Mouse (Mus musculus): ENCODE measurements around the gene Ppt2. TPM values are rescaled to one million over a fixed set of nuclear protein-coding genes. Genes with fewer than 3 reads are reported as not detected.

Ppt2 gene
- polyA plus RNA-seq, 1 experiment from 2014 or later, result 24.9 TPM

GRCm38 (mm10) chr17:34576577-34576976, 51.7 kb downstream of the Ppt2 start:
- ATAC-seq (no peak), DNase-seq (ENCODE audit: low spot score) (no peak)
- Histone ChIP-seq H3K4me2 (replicated peaks; ENCODE audit: low read depth, low read length) (no peak overlapping the region), H3K9ac (replicated peaks; ENCODE audit: low read depth) (no peak overlapping the region), H3K36me3 (ENCODE audit: insufficient read depth, low read length) (no peaks in the 10 kb centered on the region), H3K27me3 (replicated peaks; ENCODE audit: insufficient read depth, low read length) (no peaks in the 10 kb centered on the region), H3K9me3 (ENCODE audit: low read length) (no peaks in the 10 kb centered on the region), H3K4me1 (ENCODE audit: insufficient read depth, low read depth, low read length) (no peaks in the 10 kb centered on the region), H3K27ac (ENCODE audit: low read length) (no peak overlapping the region), H3K4me3 (ENCODE audit: low read depth, low read length) (no peak overlapping the region)
- TF ChIP-seq EP300 (IDR thresholded peaks at IDR 0.05) (no peak), CTCF (IDR thresholded peaks at IDR 0.05) (no peak)
- 46% methylated on average over 5 of the region's 5 CpGs for WGBS

GRCm38 (mm10) chr17:34572361-34572760, 55.9 kb downstream of the Ppt2 start:
- Histone ChIP-seq H3K36me3 (ENCODE audit: insufficient read depth, low read length) (no peaks in the 10 kb centered on the region), H3K27ac (ENCODE audit: low read length) (no peak overlapping the region), H3K4me3 (ENCODE audit: low read depth, low read length) (no peak overlapping the region), H3K9ac (replicated peaks; ENCODE audit: low read depth) (no peak overlapping the region), H3K27me3 (replicated peaks; ENCODE audit: insufficient read depth, low read length) (no peaks in the 10 kb centered on the region), H3K4me2 (replicated peaks; ENCODE audit: low read depth, low read length) (no peak overlapping the region), H3K9me3 (ENCODE audit: low read length) (no peaks in the 10 kb centered on the region), H3K4me1 (ENCODE audit: insufficient read depth, low read depth, low read length) (no peaks in the 10 kb centered on the region)
- WGBS, result 25% methylated on average over 15 of the region's 15 CpGs
- ATAC-seq, result no peak; the same call in 1 of the 2 replicates
- DNase-seq (ENCODE audit: low spot score), result no peak
- TF ChIP-seq CTCF (IDR thresholded peaks at IDR 0.05) (peak; percentile 39; the same call in 1 of the 2 replicates), EP300 (IDR thresholded peaks at IDR 0.05) (no peak)

- WGBS, result 20% methylated on average over 5 of the region's 5 CpGs
- Histone ChIP-seq H3K4me1 (ENCODE audit: insufficient read depth, low read depth, low read length) (no peaks in the 10 kb centered on the region), H3K27ac (ENCODE audit: low read length) (no peak overlapping the region), H3K9me3 (ENCODE audit: low read length) (no peaks in the 10 kb centered on the region), H3K4me3 (ENCODE audit: low read depth, low read length) (no peak overlapping the region), H3K4me2 (replicated peaks; ENCODE audit: low read depth, low read length) (no peak overlapping the region), H3K36me3 (ENCODE audit: insufficient read depth, low read length) (no peaks in the 10 kb centered on the region), H3K9ac (replicated peaks; ENCODE audit: low read depth) (no peak overlapping the region), H3K27me3 (replicated peaks; ENCODE audit: insufficient read depth, low read length) (no peaks in the 10 kb centered on the region)
- ATAC-seq (no peak), DNase-seq (ENCODE audit: low spot score) (no peak)
- TF ChIP-seq CTCF (IDR thresholded peaks at IDR 0.05), result peak; percentile 73
- TF ChIP-seq EP300 (IDR thresholded peaks at IDR 0.05), result no peak
These were observed 56.4 kb downstream of the Ppt2 start for GRCm38 (mm10) chr17:34571875-34572274.

GRCm38 (mm10) chr17:34569919-34570318, 58.4 kb downstream of the Ppt2 start:
- no peak overlapping the region for H3K9ac ChIP-seq (replicated peaks; ENCODE audit: low read depth)
- WGBS, result 61% methylated on average over 4 of the region's 4 CpGs

GRCm38 (mm10) chr17:34568421-34568820, 59.9 kb downstream of the Ppt2 start:
- no peak overlapping the region for H3K4me2 ChIP-seq (replicated peaks; ENCODE audit: low read depth, low read length)
- H3K27me3 ChIP-seq (replicated peaks; ENCODE audit: insufficient read depth, low read length), result no peaks in the 10 kb centered on the region
- 66% methylated on average over 11 of the region's 13 CpGs for whole genome bisulfite sequencing
- no peak overlapping the region for H3K4me3 ChIP-seq (ENCODE audit: low read depth, low read length)
- ATAC-seq, result no peak
- TF ChIP-seq CTCF (IDR thresholded peaks at IDR 0.05) (no peak), EP300 (IDR thresholded peaks at IDR 0.05) (no peak)
- H3K9ac ChIP-seq (replicated peaks; ENCODE audit: low read depth), result no peak overlapping the region
- H3K27ac ChIP-seq (ENCODE audit: low read length), result no peak overlapping the region
- H3K4me1 ChIP-seq (ENCODE audit: insufficient read depth, low read depth, low read length), result no peaks in the 10 kb centered on the region
- no peaks in the 10 kb centered on the region for H3K36me3 ChIP-seq (ENCODE audit: insufficient read depth, low read length)
- no peaks in the 10 kb centered on the region for H3K9me3 ChIP-seq (ENCODE audit: low read length)
- no peak for DNase-seq (ENCODE audit: low spot score)

More at GRCm38 (mm10) chr17:34569919-34570318, 58.4 kb downstream of the Ppt2 start:
- DNase-seq (ENCODE audit: low spot score) (no peak), ATAC-seq (no peak)
- Histone ChIP-seq H3K4me3 (ENCODE audit: low read depth, low read length) (no peak overlapping the region), H3K27ac (ENCODE audit: low read length) (no peak overlapping the region), H3K36me3 (ENCODE audit: insufficient read depth, low read length) (no peaks in the 10 kb centered on the region), H3K4me2 (replicated peaks; ENCODE audit: low read depth, low read length) (no peak overlapping the region), H3K4me1 (ENCODE audit: insufficient read depth, low read depth, low read length) (no peaks in the 10 kb centered on the region), H3K9me3 (ENCODE audit: low read length) (no peaks in the 10 kb centered on the region), H3K27me3 (replicated peaks; ENCODE audit: insufficient read depth, low read length) (no peaks in the 10 kb centered on the region)
- TF ChIP-seq CTCF (IDR thresholded peaks at IDR 0.05), result no peak
- TF ChIP-seq EP300 (IDR thresholded peaks at IDR 0.05), result no peak

- Histone ChIP-seq H3K4me2 (replicated peaks; ENCODE audit: low read depth, low read length) (no peak overlapping the region), H3K36me3 (ENCODE audit: insufficient read depth, low read length) (no peaks in the 10 kb centered on the region), H3K9ac (replicated peaks; ENCODE audit: low read depth) (no peak overlapping the region), H3K4me1 (ENCODE audit: insufficient read depth, low read depth, low read length) (no peaks in the 10 kb centered on the region), H3K27ac (ENCODE audit: low read length) (no peak overlapping the region), H3K4me3 (ENCODE audit: low read depth, low read length) (no peak overlapping the region), H3K27me3 (replicated peaks; ENCODE audit: insufficient read depth, low read length) (no peaks in the 10 kb centered on the region), H3K9me3 (ENCODE audit: low read length) (no peaks in the 10 kb centered on the region)
- DNase-seq (ENCODE audit: low spot score) (no peak), ATAC-seq (no peak)
- WGBS, result 63% methylated on average over 7 of the region's 9 CpGs
- TF ChIP-seq CTCF (IDR thresholded peaks at IDR 0.05) (no peak), EP300 (IDR thresholded peaks at IDR 0.05) (no peak)
These were observed 61.0 kb downstream of the Ppt2 start for GRCm38 (mm10) chr17:34567311-34567710.

Other genes starting within 250 kb of the Ppt2 start
- 0.24 and 0.74 TPM in 2 replicates for gene BC051142, start 229.7 kb downstream of the Ppt2 start, polyA plus RNA-seq (2015; fragmentation: Nextera tagmentation; extraction: Ambion mirVana)
- 0.10 TPM in 1 of 2 replicates, not detected in the other for gene Btnl4, start 151.2 kb downstream of the Ppt2 start, polyA plus RNA-seq (2015; fragmentation: Nextera tagmentation; extraction: Ambion mirVana)
- gene Btnl6, start 111.2 kb downstream of the Ppt2 start, polyA plus RNA-seq (2015; fragmentation: Nextera tagmentation; extraction: Ambion mirVana), result 0.11 TPM in 1 of 2 replicates, not detected in the other
- 21.1 and 24.8 TPM in 2 replicates for gene Notch4, start 64.2 kb downstream of the Ppt2 start, polyA plus RNA-seq (2015; fragmentation: Nextera tagmentation; extraction: Ambion mirVana)
- 34.7 and 41.0 TPM in 2 replicates for gene Gpsm3, start 38.7 kb downstream of the Ppt2 start, polyA plus RNA-seq (2015; fragmentation: Nextera tagmentation; extraction: Ambion mirVana)
- gene Pbx2, start 37.2 kb downstream of the Ppt2 start, polyA plus RNA-seq (2015; fragmentation: Nextera tagmentation; extraction: Ambion mirVana), result 15.0 and 15.6 TPM in 2 replicates
- 3,782 and 4,046 TPM in 2 replicates for gene Ager, start 30.6 kb downstream of the Ppt2 start, polyA plus RNA-seq (2015; fragmentation: Nextera tagmentation; extraction: Ambion mirVana)
- 81.5 and 84.1 TPM in 2 replicates for gene Rnf5, start 24.8 kb downstream of the Ppt2 start, polyA plus RNA-seq (2015; fragmentation: Nextera tagmentation; extraction: Ambion mirVana)
- 35.7 and 40.0 TPM in 2 replicates for gene Agpat1, start 24.2 kb downstream of the Ppt2 start, polyA plus RNA-seq (2015; fragmentation: Nextera tagmentation; extraction: Ambion mirVana)
- 4.4 and 5.2 TPM in 2 replicates for gene Egfl8, start 12.5 kb downstream of the Ppt2 start, polyA plus RNA-seq (2015; fragmentation: Nextera tagmentation; extraction: Ambion mirVana)
- gene Prrt1, start 1.0 kb upstream of the Ppt2 start, polyA plus RNA-seq (2015; fragmentation: Nextera tagmentation; extraction: Ambion mirVana), result 0.27 and 0.29 TPM in 2 replicates
- 12.2 and 14.5 TPM in 2 replicates for gene Fkbpl, start 16.3 kb upstream of the Ppt2 start, polyA plus RNA-seq (2015; fragmentation: Nextera tagmentation; extraction: Ambion mirVana)
- 42.5 and 47.3 TPM in 2 replicates for gene Atf6b, start 18.6 kb upstream of the Ppt2 start, polyA plus RNA-seq (2015; fragmentation: Nextera tagmentation; extraction: Ambion mirVana)
- gene Tnxb, start 42.0 kb upstream of the Ppt2 start, polyA plus RNA-seq (2015; fragmentation: Nextera tagmentation; extraction: Ambion mirVana), result 0.85 and 0.99 TPM in 2 replicates
- gene C4b, start 115.4 kb upstream of the Ppt2 start, polyA plus RNA-seq (2015; fragmentation: Nextera tagmentation; extraction: Ambion mirVana), result 5.1 and 6.5 TPM in 2 replicates
- not detected in 2 replicates for gene Cyp21a1, start 176.1 kb upstream of the Ppt2 start, polyA plus RNA-seq (2015; fragmentation: Nextera tagmentation; extraction: Ambion mirVana)
- 34.7 and 37.3 TPM in 2 replicates for gene Stk19, start 208.4 kb upstream of the Ppt2 start, polyA plus RNA-seq (2015; fragmentation: Nextera tagmentation; extraction: Ambion mirVana)
- gene Dxo, start 208.5 kb upstream of the Ppt2 start, polyA plus RNA-seq (2015; fragmentation: Nextera tagmentation; extraction: Ambion mirVana), result 39.8 and 40.9 TPM in 2 replicates
- 30.6 and 32.1 TPM in 2 replicates for gene Skiv2l, start 221.7 kb upstream of the Ppt2 start, polyA plus RNA-seq (2015; fragmentation: Nextera tagmentation; extraction: Ambion mirVana)
- 45.0 and 49.0 TPM in 2 replicates for gene Nelfe, start 221.9 kb upstream of the Ppt2 start, polyA plus RNA-seq (2015; fragmentation: Nextera tagmentation; extraction: Ambion mirVana)
- 8.1 and 10.6 TPM in 2 replicates for gene Cfb, start 234.0 kb upstream of the Ppt2 start, polyA plus RNA-seq (2015; fragmentation: Nextera tagmentation; extraction: Ambion mirVana)